Mouse (Mus musculus): ENCODE results near the gene Ttc28.

Gene Ttc28

GRCm38 (mm10) chr5:111213935-111214450 lies 334.4 kb downstream of the Ttc28 start:
- no peak for DNase-seq (ENCODE audit: low spot score)

GRCm38 (mm10) chr5:111214890-111215289 lies 335.3 kb downstream of the Ttc28 start:
- no peak for DNase-seq (ENCODE audit: low spot score)

GRCm38 (mm10) chr5:111215722-111216121 lies 336.1 kb downstream of the Ttc28 start:
- no peak for DNase-seq (ENCODE audit: low spot score)

- no peak for DNase-seq (ENCODE audit: low spot score)
Measured at GRCm38 (mm10) chr5:111216166-111216565, 336.6 kb downstream of the Ttc28 start.

GRCm38 (mm10) chr5:111217447-111218110 lies 338.0 kb downstream of the Ttc28 start:
- no peak for DNase-seq (ENCODE audit: low spot score)

GRCm38 (mm10) chr5:111218111-111218891 lies 338.7 kb downstream of the Ttc28 start:
- DNase-seq (ENCODE audit: low spot score), result no peak

- no peak for DNase-seq (ENCODE audit: low spot score)
Measured at GRCm38 (mm10) chr5:111218998-111219397, 339.4 kb downstream of the Ttc28 start.

- DNase-seq (ENCODE audit: low spot score), result peak; percentile 79
Measured at GRCm38 (mm10) chr5:111220679-111221380, 341.2 kb downstream of the Ttc28 start.

- no peak for DNase-seq (ENCODE audit: low spot score)
Measured at GRCm38 (mm10) chr5:111222820-111223219, 343.2 kb downstream of the Ttc28 start.

- no peak for DNase-seq (ENCODE audit: low spot score)
Measured at GRCm38 (mm10) chr5:111225306-111225705, 345.7 kb downstream of the Ttc28 start.

GRCm38 (mm10) chr5:111226486-111226885 lies 346.9 kb downstream of the Ttc28 start:
- no peak for DNase-seq (ENCODE audit: low spot score)

- peak; percentile 62 for DNase-seq (ENCODE audit: low spot score)
Measured at GRCm38 (mm10) chr5:111227850-111228249, 348.2 kb downstream of the Ttc28 start.

- DNase-seq (ENCODE audit: low spot score), result peak; percentile 63
Measured at GRCm38 (mm10) chr5:111228302-111229040, 348.9 kb downstream of the Ttc28 start.

- no peak for DNase-seq (ENCODE audit: low spot score)
Measured at GRCm38 (mm10) chr5:111229041-111229394, 349.4 kb downstream of the Ttc28 start.

GRCm38 (mm10) chr5:111229671-111230070 lies 350.1 kb downstream of the Ttc28 start:
- DNase-seq (ENCODE audit: low spot score), result no peak

GRCm38 (mm10) chr5:111231044-111231443 lies 351.4 kb downstream of the Ttc28 start:
- no peak for DNase-seq (ENCODE audit: low spot score)

GRCm38 (mm10) chr5:111231769-111232168 lies 352.2 kb downstream of the Ttc28 start:
- no peak for DNase-seq (ENCODE audit: low spot score)

- no peak for DNase-seq (ENCODE audit: low spot score)
Measured at GRCm38 (mm10) chr5:111233022-111233709, 353.6 kb downstream of the Ttc28 start.

- no peak for DNase-seq (ENCODE audit: low spot score)
Measured at GRCm38 (mm10) chr5:111235131-111235530, 355.5 kb downstream of the Ttc28 start.

GRCm38 (mm10) chr5:111237176-111237636 lies 357.6 kb downstream of the Ttc28 start:
- DNase-seq (ENCODE audit: low spot score), result no peak

- no peak for DNase-seq (ENCODE audit: low spot score)
Measured at GRCm38 (mm10) chr5:111239223-111239622, 359.6 kb downstream of the Ttc28 start.
